Mouse (Mus musculus): ENCODE measurements around the gene Hivep2.
A peak's percentile ranks its signal among the peaks of the same experiment; 100 is the strongest.

Gene Hivep2

DNA sequence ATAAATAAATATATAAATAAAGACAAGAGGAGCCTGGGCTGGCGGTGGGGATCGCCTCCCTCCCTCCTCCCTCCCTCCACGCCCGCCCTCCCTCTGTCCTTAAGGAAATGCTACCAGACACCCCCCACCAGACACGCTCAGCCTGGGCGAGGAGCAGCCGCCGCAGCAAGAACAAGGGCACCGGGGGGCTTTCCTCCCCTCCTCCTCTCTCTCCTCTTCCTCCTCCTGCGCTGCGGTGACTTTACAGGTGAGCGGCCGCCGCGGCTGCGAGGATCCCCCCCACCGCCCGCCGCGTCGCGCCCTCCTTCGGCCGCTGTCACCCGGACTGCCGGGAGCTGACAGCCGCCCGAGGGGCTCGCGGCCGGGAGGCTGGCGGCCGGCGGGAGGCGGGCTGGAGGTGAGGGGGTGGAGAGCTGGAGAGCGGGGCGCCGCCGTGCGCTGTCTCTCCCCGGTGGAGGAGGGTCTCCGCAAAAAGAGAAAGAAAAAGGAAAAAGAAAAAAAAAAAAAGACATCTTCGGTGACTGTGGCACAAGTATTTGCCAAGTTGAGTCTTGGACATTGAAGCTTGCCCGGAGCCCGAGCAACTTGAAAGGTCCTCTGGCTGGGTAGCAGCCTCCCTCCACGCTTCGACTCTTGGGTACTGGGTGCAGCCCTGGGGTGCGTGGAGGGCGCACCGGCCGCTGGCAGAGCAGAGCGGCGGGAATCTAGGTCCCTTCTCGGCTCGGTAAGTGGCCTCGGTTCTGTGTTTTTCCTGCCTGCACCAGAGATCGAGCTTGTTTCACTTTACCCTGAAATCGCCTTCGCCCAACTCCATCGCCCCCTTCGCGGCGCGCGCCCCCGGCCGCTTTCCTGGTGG, at the start of gene Hivep2:
TSS of gene Hivep2 (plus strand) at position 102 of the 856 bp plus-strand sequence.
- peak; percentile 20 for DNase-seq (ENCODE audit: low read depth, low spot score)

DNA sequence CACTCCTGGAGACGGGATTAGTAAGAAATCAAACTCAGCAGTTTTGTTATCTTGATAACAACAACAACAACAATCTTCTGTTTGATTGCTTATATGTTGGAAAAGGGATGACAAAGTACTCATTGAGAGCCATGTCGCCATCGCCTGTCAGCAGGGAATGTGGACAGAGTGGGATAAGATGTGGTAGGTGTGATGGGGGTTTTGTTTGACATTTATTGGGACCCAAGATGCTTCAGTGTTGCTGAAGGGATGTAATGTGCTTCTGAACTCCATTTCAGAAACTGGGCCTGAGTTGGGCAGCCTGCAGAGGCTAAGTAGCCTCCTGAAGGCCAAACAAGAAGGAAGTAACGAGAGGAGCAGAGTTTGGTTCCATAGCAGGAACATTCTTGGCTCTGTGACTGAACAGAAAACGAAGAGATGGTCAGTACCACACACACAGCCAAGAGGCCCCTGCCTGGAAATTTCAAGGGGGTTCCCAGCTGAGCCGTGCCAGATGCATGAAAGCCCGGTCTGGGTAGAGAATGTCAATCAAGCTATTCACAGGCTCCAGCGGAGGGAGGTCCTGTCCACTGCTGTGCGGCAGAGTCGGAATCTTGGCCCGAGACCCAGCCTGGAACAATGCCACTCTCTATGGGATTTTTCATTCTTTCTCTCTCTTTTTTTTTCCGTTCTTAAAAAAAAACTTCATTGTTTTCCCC, 49.1 kb upstream of the Hivep2 start:
- peak; percentile 28 for DNase-seq (ENCODE audit: low read depth, low spot score)

DNA sequence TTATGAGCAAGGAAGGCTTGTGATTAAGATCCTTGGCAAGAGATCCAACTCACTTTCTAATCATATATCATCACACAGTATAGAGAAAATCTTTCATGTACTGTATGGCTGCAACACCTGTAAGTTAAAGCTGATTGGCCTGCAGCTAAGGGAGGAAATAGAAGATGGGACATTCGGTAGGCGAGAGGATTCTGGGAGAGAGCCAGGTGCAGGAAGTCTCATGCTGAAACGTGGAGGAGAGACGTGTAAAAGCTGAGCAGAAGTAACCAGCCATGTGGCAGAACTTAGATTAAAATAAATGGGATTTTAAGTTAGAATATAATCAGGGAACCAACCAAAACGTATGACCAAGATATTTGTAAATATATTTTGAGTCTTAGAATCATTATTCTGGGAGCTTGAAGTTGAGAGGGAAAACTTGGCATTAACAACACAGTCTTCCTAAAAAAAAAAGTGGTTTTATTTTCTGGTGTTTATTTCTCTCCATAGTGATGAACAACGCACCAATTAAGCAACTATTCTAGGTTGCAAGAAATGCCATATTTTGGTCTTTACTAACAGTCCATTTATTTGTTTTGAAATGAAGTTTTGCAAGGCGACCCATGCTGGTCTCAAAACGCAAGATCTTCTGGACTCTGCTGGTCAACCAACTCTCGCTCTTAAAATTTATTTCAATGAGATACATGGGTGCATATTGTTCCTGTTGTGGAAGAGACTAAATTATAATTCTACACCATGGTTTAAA, 44.1 kb upstream of the Hivep2 start:
- no peak for DNase-seq (ENCODE audit: low read depth, low spot score)

DNA sequence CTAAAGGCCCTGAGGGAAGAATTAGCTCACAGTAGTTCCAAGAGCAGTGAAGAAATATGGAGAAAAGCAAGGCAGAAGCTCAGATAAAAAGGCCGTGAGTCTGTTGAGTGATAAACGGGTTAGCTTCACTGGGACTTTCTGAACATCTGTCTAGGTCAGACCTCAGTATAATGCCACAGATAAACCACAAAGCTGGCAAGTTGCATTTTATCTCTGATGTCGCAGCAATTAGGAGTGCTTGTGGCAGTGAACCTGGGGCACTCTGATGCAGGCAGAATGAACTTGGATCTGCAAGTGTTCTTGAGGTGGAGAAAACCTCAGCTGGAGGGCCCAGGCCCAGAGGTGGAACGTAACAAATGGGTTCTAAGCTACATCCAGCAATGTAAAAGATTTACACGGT, 36.6 kb upstream of the Hivep2 start:
- DNase-seq (ENCODE audit: low read depth, low spot score) = no peak

DNA sequence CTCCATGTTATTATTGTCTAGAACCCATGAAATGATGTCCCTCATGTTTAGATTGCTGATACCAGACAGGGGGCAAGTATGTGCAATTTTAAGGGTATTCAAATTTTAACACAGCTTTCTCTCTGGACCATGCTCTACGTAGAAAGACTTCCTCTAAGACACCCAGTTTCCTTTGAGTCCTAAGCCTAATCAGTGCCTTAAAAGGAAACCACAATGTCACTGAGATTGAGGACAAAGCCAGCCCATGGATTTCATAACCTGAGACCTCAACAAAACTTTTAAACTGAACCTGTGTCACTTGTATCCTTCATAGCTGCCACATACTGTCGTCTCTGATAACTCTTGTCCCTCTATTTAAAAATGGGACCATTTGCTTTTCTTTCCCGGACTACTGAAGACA, 33.7 kb upstream of the Hivep2 start:
- DNase-seq (ENCODE audit: low read depth, low spot score) = no peak

DNA sequence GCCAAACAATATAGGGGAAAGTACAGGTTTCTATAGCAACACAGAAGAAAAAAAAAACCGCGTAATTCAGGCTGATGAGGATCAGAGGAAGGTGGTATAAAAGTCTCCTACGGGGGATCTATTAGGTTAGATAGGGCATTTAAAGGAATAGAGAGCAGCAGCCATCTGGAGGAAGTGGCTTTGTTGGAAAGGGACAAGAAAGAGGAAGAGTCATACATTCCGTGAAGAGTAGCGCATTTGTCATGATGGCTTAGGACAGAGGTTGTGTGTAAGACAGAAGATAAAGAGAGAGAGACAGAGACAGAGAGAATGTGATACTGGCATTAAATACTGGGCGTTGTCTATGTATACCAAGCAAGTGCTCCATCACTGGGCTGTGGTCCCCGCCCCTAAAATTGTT, 32.6 kb upstream of the Hivep2 start:
- no peak for DNase-seq (ENCODE audit: low read depth, low spot score)

DNA sequence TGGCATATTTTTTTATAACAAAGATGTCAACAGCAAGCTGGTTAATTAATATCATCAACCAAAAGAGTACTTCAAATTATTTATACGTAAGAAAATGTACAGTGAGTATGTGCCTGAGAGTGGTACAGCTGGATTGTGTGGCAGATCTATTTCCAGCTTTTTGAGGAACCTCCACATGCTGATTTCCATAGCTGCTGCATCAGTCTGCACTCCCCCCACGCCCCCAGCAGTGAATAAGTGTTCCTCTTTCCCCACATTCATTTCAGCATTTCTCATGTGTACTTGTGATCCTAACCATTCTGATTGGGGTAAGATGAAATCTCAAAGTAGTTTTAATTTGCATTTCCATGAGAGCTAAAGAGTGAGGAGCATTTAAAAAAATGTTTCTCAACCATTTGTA, 30.2 kb upstream of the Hivep2 start:
- DNase-seq (ENCODE audit: low read depth, low spot score) = no peak

DNA sequence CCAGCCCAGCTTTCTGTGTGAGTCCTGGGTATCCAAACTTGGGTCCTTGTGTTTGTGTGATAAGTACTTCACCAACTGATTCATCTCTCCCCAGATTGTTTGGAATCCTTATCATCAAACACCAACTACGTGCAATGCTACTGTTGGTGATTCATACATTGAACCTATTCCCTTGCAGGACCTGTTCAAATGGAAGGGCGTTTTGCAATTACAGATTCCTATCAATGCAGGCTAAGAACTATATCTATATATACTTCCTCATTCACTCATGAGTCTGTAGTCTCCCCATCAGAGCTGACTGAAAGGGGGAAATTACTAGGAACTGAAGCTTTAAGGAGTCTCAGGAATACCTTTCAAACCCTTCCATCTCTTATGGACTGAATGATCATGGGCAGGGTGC, 24.5 kb upstream of the Hivep2 start:
- no peak for DNase-seq (ENCODE audit: low read depth, low spot score)

DNA sequence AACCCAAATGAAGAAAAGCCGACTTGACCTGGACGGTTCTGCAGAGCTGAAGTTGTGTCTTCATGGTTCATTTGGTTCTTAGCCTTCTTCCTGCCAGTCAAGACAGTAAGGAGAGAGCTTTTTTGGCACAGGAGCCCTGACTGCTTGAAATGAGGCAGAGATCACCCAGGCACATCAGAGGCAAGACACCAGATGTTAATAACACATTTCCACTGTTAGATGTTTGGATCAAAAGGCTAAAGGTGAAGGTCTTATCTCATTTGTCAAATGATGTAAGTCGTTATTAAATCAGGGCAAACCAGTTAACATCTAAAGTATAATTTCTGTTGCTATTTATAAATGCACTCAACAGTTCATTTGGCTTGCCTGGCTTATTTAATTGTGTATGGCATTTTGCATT, 22.2 kb upstream of the Hivep2 start:
- DNase-seq (ENCODE audit: low read depth, low spot score) = no peak

DNA sequence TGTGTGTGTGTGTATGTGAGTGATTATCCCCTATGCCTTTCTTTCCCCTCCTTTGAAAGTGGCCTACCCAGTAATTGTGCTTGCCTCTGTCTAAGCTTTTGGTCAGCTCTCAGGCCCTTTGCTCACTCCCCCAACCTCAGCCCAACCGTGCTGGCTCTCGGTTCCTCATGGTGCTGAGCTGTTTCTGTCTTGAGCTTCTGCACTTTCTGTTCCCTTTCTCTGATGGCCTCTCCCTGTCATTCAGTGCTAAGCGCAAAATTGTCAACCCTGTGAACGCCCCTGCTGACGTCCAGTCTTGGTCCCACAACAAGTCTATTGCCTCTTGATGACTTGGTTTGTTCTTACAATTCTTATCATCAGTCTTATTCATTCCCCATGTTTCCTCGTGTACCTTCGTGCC, 19.4 kb upstream of the Hivep2 start:
- no peak for DNase-seq (ENCODE audit: low read depth, low spot score)

DNA sequence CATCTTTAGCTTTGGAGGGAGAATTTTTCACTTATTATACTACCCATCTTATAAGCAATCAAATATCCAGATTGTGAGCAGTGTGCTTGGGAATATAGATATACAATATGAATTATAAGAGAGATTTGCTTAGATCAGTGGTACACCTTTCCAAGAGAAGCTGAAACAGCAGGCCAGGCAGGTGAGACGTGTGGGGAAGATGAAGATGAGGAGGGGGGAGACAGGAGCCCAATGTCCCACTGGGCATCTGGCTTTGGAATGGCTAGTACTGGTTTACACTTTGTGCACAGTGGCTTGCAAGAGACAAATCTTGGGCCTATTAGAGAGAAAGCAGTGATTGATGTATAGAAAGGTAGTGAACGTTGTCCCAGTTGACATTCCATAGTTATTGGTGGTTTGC, 2.9 kb upstream of the Hivep2 start:
- no peak for DNase-seq (ENCODE audit: low read depth, low spot score)

DNA sequence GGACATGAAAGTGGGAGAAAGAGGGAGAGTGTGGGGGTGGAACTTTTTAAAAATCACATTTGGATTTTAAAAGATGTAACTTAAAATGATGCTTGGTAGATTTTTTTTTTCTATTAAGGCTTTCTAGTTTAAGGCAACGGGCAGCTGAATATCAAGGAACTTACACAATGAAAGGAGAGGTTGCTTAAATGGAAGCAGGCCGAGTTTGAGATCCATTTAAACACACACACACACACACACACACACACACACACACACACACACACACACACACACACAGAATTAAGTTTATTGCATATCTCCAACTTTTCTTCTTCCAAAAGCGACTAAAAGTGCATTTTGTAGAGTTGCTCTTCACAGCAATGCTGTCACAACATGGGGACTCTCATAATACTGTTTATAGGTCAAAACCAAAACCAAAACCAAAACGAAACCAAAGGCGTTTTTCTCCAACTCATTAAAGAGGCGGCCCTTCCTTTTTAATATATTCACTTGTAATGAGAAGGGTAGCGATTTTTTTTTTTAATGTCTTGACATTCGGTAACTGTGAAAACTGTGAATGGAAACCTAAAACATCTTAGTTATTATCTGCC, 1.9 kb upstream of the Hivep2 start:
- DNase-seq (ENCODE audit: low read depth, low spot score) = no peak

DNA sequence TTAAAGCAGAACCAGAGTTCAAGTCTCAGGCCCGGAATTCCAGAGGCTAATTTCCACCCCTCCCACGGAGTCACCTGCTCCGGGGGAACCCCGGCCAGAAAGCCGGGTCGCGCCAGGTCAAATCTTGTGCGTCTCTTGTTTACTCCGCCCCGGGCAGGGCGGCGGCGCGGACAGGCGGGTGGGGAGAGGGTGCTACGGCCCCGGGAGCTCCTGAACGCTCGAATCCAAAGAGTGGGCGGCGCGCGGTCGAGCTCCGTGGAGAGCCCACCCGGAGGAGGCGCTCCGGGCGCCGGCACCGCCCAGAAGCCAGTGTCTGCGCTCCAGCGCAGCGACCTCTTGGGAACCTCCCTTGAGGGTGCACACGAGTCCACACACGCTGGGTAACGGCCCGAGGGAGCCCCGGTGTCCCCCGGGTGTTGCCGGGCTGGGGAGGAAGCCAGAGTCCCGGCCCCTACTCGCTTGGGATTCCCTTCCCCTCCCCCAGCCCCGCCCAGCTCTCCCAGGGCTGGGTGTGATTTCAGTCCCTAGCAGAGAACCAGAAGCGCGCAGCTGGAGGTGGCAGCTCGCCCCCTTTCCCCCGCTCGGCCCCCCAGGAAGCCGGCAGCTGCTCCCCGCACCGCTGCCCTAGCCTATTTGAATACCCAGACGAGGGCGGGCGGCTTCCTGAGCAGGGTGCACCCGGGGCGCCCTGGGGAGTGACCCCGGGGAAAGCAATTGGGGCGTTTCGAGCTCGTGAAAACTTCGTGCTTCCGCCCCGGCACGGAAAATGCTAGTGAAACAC, 1.2 kb upstream of the Hivep2 start:
- DNase-seq (ENCODE audit: low read depth, low spot score) = peak; percentile 22

DNA sequence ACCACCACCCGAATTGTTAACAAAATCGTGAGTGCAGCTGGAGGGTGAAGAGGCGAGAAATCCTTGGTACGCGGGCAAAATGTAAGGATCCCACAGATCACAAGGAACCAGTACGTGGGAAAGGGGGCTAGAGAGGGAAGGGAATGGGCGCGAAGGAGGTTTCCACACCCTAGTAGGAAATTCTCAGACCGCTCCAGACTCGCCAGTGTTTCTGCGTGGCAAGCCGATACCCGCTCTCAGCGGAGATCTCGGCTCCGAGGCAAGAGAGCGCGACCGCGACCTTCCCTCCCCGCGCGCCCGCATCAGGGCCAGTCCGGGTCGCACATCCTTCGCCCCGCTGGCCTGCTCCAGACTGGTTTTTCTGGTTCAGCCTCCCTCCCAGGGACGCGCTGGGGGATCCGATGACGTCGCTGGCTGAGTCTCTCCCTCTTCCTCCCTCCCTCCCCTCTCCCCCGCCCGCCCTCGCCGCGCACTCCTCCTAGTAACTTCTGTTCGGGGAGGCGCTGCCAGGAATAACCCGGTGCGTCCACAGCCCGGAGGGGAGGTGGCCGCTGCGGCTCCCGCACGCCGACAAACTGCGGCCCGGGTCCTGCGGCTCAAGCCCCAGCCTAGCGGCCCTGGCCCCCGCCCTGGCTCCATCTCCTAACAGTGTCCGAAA, 430 bp upstream of the Hivep2 start:
- DNase-seq (ENCODE audit: low read depth, low spot score) = peak; percentile 73

DNA sequence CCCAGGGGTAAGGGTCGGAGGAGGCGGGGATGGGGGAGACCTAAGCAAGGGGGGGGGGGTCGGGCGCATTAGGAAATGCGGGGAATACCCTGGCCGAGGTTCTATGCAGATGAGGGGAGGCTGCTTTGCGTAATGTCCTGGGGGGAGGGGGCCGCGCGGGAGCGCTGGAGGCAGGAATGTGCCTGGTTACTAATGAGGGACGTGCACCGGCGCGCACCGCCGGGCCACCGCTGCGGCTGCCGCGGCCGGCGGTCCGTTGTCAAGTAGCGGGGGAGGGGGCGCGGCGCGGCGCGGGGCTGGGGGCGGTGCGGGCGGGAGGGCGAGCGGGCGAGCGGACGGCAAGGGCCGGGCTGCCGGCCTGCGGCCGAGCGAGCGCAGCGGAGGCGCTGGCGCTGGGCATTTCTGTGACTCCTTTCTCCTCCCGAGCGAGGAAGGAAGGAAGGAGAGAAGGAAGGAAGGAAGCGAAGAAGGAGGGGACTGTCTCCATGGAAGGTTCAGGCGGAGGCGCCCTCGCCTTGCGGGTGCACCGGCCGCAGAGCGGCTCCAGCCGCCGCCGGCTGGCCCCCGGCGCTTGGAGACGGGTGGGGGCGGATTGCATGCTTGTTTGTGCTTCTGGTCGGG, 1.1 kb downstream of the Hivep2 start:
- peak; percentile 26 for DNase-seq (ENCODE audit: low read depth, low spot score)

DNA sequence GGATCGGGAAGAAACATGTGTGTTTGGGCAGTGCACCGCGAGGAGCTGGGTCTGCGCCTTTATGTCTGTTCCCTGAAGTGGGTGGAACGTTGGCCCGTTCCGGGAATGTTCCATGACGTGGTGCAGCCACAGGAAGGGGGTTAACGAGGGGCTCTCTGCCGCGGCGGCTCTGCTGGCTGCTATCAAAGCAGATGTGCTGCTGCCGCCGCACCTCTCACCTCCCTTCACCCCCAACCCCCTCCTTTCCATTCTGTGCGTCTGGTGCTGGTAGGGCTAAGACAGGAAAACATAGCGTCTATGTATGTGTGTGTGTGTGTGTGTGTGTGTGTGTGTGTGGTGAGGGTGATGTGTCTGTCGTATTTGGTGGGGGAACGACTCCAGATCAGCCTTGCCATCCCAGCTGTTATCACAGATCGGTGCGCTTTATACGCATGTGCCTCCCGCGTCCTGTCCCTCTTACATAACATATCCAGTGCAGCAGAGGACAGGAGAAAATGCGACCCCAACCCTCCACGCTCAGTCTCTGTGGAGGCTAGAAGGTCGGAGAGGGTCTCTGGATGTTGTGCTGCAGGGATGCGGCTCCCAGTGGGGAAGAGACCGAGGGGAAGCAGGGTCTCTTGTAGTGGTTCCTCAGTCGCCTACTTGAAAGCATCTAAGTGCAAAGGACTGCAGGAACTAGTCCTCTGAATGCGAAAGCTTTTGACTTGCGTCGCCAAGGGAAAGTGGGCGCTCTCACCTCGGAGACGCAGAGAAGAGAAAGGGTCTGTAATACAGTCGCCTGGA, 1.8 kb downstream of the Hivep2 start:
- peak; percentile 54 for DNase-seq (ENCODE audit: low read depth, low spot score)

DNA sequence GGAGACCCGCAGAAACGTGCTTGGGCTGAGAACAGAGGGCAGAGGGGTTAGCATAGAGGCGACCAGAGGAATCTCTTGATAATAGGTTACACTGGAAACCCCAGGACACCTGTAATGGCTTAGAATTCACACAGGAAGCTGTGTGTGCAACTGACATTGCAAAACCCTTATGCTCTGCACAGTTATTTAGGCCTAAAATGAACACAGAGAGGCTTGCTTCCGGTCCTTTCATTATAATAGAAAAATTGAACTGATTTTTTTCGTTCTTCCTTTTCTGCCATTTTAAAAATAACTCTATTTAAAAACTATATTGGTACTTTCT, 2.3 kb downstream of the Hivep2 start:
- no peak for DNase-seq (ENCODE audit: low read depth, low spot score)

DNA sequence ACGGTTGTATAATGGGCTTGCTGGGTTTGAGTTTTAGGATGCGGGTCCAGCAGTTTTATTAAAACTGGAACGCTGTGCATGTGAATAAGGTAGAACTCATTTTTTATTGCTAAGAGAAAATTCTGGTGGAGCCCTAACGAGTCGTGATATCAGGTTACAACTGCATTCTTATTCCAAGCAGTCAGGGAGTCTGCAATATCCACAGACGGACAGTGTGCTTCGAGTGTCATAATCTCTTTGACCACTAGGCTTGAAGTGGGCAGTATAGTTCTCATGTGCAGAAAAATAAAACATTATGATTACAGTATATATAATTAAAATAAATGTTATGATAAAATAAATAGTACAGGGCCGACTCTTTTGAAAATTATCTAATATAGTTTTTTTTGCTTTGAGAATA, 3.1 kb downstream of the Hivep2 start:
- no peak for DNase-seq (ENCODE audit: low read depth, low spot score)

DNA sequence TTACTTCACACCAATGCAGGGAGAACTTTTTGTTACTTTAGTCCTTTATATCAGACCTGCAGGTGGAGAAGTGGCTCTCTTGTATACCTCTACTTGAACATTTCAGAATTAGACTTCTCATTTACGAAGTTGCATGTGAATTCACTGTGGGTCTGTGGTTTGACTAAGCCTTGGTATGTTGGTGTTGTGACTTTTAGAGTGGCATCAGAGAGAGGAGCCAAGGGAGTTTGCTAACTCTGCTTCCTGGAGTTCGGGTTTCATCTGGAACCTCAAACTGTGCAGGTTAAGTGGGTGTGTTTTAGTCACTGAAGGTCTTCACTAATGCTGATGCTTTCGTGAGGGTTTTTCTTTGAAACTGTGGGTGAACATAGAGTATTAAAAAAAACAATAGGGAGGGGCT, 4.4 kb downstream of the Hivep2 start:
- no peak for DNase-seq (ENCODE audit: low read depth, low spot score)

DNA sequence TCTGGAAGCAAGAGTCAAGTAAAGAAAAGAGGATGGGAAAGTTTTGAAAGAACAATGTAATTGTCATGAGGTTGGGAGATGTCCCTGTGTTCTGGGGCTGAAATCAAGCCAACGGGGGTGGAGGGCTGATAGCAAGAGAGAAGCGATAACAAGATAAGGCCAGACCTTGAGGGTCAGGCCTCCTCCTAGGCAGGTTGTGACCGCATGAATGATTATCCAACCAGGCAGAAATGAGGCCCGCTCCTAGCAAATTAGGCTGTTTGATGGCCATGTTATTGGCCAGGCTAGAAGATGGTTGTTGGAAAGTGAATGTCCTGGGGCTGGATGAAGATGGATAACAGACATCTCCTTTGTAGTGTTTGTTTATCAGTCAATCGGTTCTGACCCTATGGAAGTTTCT, 5.4 kb downstream of the Hivep2 start:
- no peak for DNase-seq (ENCODE audit: low read depth, low spot score)

Data from brain, embryonic 18.5 days (tissue).